ENCODE assay signal across 15 mouse cellular contexts in the genomic region with DNA sequence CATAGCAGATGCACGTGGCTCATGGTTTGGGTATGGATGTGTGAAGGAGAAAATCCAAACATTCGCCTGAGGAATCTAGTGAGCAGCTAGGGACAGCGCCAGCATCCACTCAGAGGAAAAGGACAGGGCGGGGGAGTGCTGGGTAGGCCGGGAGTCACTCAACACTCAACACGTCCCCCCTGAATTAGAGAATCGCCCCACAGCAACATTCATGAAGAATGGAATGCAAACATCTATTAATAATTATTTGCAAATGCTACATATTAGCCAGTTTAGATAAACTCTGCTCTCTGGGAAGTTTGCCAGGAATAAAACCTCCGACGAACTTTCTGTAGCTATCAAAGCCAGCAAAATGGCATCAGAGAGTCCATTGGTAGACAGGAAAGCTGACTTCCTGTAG. TPM values are rescaled to one million over a fixed set of nuclear protein-coding genes. Genes with fewer than 3 reads are reported as not detected.
A peak's percentile ranks its signal among the peaks of the same experiment; 100 is the strongest.
DNase-seq lines count a peak whose midpoint lies in the region; ATAC-seq lines count a peak whose summit lies in the region.
"Had no signal": no experiment of that assay in that cellular context is flagged by ENCODE, and none has a peak within 500 bp of the region (broad histone marks: within the 10 kb centered on the region; RNA-seq: fewer than 3 reads in every experiment).

No protein-coding gene starts in this region.

- no peak overlapping the region for H3K9ac ChIP-seq in embryonic facial prominence, embryonic 14.5 days (ENCODE audit: low read depth, low read length)
- H3K9ac ChIP-seq in lung, embryonic 15.5 days = no peak overlapping the region
- H3K9ac ChIP-seq: forebrain, embryonic 12.5 days; hindbrain, embryonic 13.5 days; liver, postnatal 0 days; neural tube, embryonic 15.5 days had no signal

- H3K4me2 ChIP-seq in embryonic facial prominence, embryonic 14.5 days (ENCODE audit: low read depth, low read length) = no peak overlapping the region
- H3K4me2 ChIP-seq in lung, embryonic 15.5 days = 0 out of 2 replicates have a peak overlapping the region, but pooled peaks have one; percentile 12
- H3K4me2 ChIP-seq: forebrain, embryonic 12.5 days; hindbrain, embryonic 13.5 days; neural tube, embryonic 15.5 days had no signal

- 53% methylated on average over 9 of the region's 9 CpGs for WGBS in embryonic facial prominence, embryonic 14.5 days
- 79% methylated on average over 9 of the region's 9 CpGs for WGBS in embryonic facial prominence, embryonic 10.5 days
- 20% methylated on average over 9 of the region's 9 CpGs for WGBS in lung, embryonic 15.5 days

- no peaks in the 10 kb centered on the region for H3K27me3 ChIP-seq in embryonic facial prominence, embryonic 14.5 days (replicated peaks; ENCODE audit: control insufficient read depth, insufficient read depth, low read length)
- no peaks in the 10 kb centered on the region for H3K27me3 ChIP-seq in embryonic facial prominence, embryonic 10.5 days (replicated peaks; ENCODE audit: low read depth, poor library complexity, severe bottlenecking)
- H3K27me3 ChIP-seq in lung, embryonic 15.5 days = no peaks in the 10 kb centered on the region
- H3K27me3 ChIP-seq: forebrain, embryonic 12.5 days; hindbrain, embryonic 13.5 days; neural tube, embryonic 15.5 days had no signal

- no peak overlapping the region for H3K27ac ChIP-seq in embryonic facial prominence, embryonic 14.5 days (replicated peaks; ENCODE audit: low read depth, low read length)
- H3K27ac ChIP-seq in embryonic facial prominence, embryonic 10.5 days (replicated peaks) = no peak overlapping the region
- H3K27ac ChIP-seq in lung, embryonic 15.5 days = peak overlapping the region; percentile 58
- H3K27ac ChIP-seq: forebrain, embryonic 12.5 days; hindbrain, embryonic 13.5 days; limb, embryonic 10.5 days; neural tube, embryonic 15.5 days had no signal

- 0 out of 2 replicates have a peak, but pooled peaks cover 5% of the 10 kb centered on the region for H3K4me1 ChIP-seq in embryonic facial prominence, embryonic 14.5 days (ENCODE audit: control insufficient read depth, insufficient read depth, low read length)
- H3K4me1 ChIP-seq in embryonic facial prominence, embryonic 10.5 days = no peaks in the 10 kb centered on the region
- H3K4me1 ChIP-seq in lung, embryonic 15.5 days = peaks cover 19% of the 10 kb centered on the region
- H3K4me1 ChIP-seq: forebrain, embryonic 12.5 days; hindbrain, embryonic 13.5 days; limb, embryonic 10.5 days; neural tube, embryonic 15.5 days had no signal

- no peaks in the 10 kb centered on the region for H3K9me3 ChIP-seq in embryonic facial prominence, embryonic 14.5 days (ENCODE audit: control insufficient read depth, low read length)
- no peaks in the 10 kb centered on the region for H3K9me3 ChIP-seq in embryonic facial prominence, embryonic 10.5 days
- no peaks in the 10 kb centered on the region for H3K9me3 ChIP-seq in lung, embryonic 15.5 days
- H3K9me3 ChIP-seq: forebrain, embryonic 12.5 days; hindbrain, embryonic 13.5 days; limb, embryonic 10.5 days; neural tube, embryonic 15.5 days had no signal

- H3K36me3 ChIP-seq in embryonic facial prominence, embryonic 14.5 days (ENCODE audit: control insufficient read depth, insufficient read depth, low read length) = no peaks in the 10 kb centered on the region
- no peaks in the 10 kb centered on the region for H3K36me3 ChIP-seq in embryonic facial prominence, embryonic 10.5 days (replicated peaks)
- H3K36me3 ChIP-seq in lung, embryonic 15.5 days = no peaks in the 10 kb centered on the region
- H3K36me3 ChIP-seq: forebrain, embryonic 12.5 days; hindbrain, embryonic 13.5 days; limb, embryonic 10.5 days; neural tube, embryonic 15.5 days had no signal

- no peak overlapping the region for H3K4me3 ChIP-seq in embryonic facial prominence, embryonic 14.5 days (ENCODE audit: low read depth, low read length)
- H3K4me3 ChIP-seq in embryonic facial prominence, embryonic 10.5 days = no peak overlapping the region
- H3K4me3 ChIP-seq in lung, embryonic 15.5 days = no peak overlapping the region
- H3K4me3 ChIP-seq: forebrain, embryonic 12.5 days; hindbrain, embryonic 13.5 days; limb, embryonic 10.5 days; neural tube, embryonic 15.5 days had no signal

- DNase-seq in embryonic facial prominence, embryonic 14.5 days (ENCODE audit: low spot score) = peak; percentile 26
- no peak for DNase-seq in embryonic facial prominence, embryonic 10.5 days (ENCODE audit: low spot score)
- no peak for DNase-seq in lung, postnatal 25 days (ENCODE audit: low spot score)
- DNase-seq in kidney, postnatal 4 days = peak; percentile 23 to 58
- DNase-seq in right cerebral cortex, adult 18-20 months = no peak
- DNase-seq: cerebellum, adult 9-10 months; liver, postnatal 0 days; right cerebral cortex, postnatal 14 days had no signal

- no peak for ATAC-seq in embryonic facial prominence, embryonic 14.5 days (ENCODE audit: low read depth)
- ATAC-seq in lung, embryonic 15.5 days (ENCODE audit: borderline replicate concordance, extremely low read depth, low FRiP score, low TSS enrichment) = peak; percentile 87
- ATAC-seq in monocyte, adult 5-6 weeks (replicated peaks; ENCODE audit: insufficient number of reproducible peaks, low FRiP score, low TSS enrichment, poor library complexity, severe bottlenecking) = no peak
- ATAC-seq in megakaryocyte, adult 5-6 weeks (ENCODE audit: poor library complexity, severe bottlenecking) = no peak
- ATAC-seq: liver, postnatal 0 days had no signal

RNA-seq across cellular contexts. Expression of a gene that starts 0.5 kb away (rescaled TPM):
- 4.5 and 5.8 TPM in 2 replicates for polyA plus RNA-seq in embryonic facial prominence, embryonic 14.5 days (2014; fragmentation: Nextera tagmentation; extraction: Ambion mirVana)
- polyA plus RNA-seq in embryonic facial prominence, embryonic 10.5 days (2016; fragmentation: Nextera tagmentation; extraction: Ambion mirVana) = 4.4 and 5.5 TPM in 2 replicates
- 2.1 and 2.4 TPM in 2 replicates for polyA plus RNA-seq in lung, embryonic 15.5 days (2015; fragmentation: Nextera tagmentation; extraction: Ambion mirVana)
- total RNA-seq in monocyte, adult 5-6 weeks (2017) = 0.10 to 0.96 TPM in 2 of 3 replicates, not detected in the other
- total RNA-seq in megakaryocyte, adult 5-6 weeks (2015) = 0.31 and 1.6 TPM in 2 replicates
- total RNA-seq in megakaryocyte, adult 5-6 weeks (2017) = 0.33 and 10.3 TPM in 2 replicates

Comparison
In these comparisons a context has a peak if more than half of its experiments do, and no peak if none do; other contexts are left out.
1. DNase-seq: peak in embryonic facial prominence, embryonic 14.5 days (single experiment) and kidney, postnatal 4 days (2 of 2); none in embryonic facial prominence, embryonic 10.5 days (single experiment), lung, postnatal 25 days (single experiment) and right cerebral cortex, adult 18-20 months (single experiment).